Comparison of ENCODE assay signal across 8 mouse cellular contexts in genomic region chr6:72552171-72553078, GRCm38 (mm10). TPM values are rescaled to one million over a fixed set of nuclear protein-coding genes. Genes with fewer than 3 reads are reported as not detected.
A peak's percentile ranks its signal among the peaks of the same experiment; 100 is the strongest.
DNase-seq lines count a peak whose midpoint lies in the region; TF ChIP-seq lines count a peak whose summit lies in the region.

No protein-coding gene starts in this region.

- peak overlapping the region; percentile 64 for H3K27ac ChIP-seq in ES-Bruce4 (ENCODE audit: insufficient read depth, low read length)

- no peaks in the 10 kb centered on the region for H3K27me3 ChIP-seq in ES-Bruce4 (ENCODE audit: control insufficient read depth, insufficient read depth, low read length, poor library complexity, severe bottlenecking)

- H3K9me3 ChIP-seq in ES-Bruce4 (replicated peaks; ENCODE audit: control insufficient read depth, insufficient read depth, low read length, poor library complexity, severe bottlenecking) = no peaks in the 10 kb centered on the region

- peaks cover 4% of the 10 kb centered on the region for H3K4me1 ChIP-seq in ES-Bruce4 (ENCODE audit: control insufficient read depth, insufficient read depth, low read length)

- no peak for TF ChIP-seq CTCF in ES-Bruce4 (IDR thresholded peaks at IDR 0.05; ENCODE audit: low read depth, low read length)

- H3K36me3 ChIP-seq in ES-Bruce4 (ENCODE audit: control insufficient read depth, insufficient read depth, low read length, poor library complexity, severe bottlenecking) = no peaks in the 10 kb centered on the region

- no peak for TF ChIP-seq POLR2A in ES-Bruce4 (IDR thresholded peaks at IDR 0.05; ENCODE audit: insufficient read depth, low read length)

- H3K9ac ChIP-seq in ES-Bruce4 (ENCODE audit: low read depth, poor library complexity, severe bottlenecking) = peak overlapping the region; percentile 52; the same call in 1 of the 2 replicates

- peak overlapping the region; percentile 59 for H3K4me3 ChIP-seq in ES-Bruce4 (ENCODE audit: low read depth, low read length)

- peak; percentile 75 for DNase-seq in adrenal gland, postnatal 10 days
- peak; percentile 83 for DNase-seq in fibroblast of lung, adult 2 months (ENCODE audit: low read depth)
- DNase-seq in heart, postnatal 10 days = peak; percentile 77 to 78
- DNase-seq in kidney, postnatal 25 days = peak; percentile 65 to 86
- peak; percentile 88 for DNase-seq in lung, postnatal 10 days
- DNase-seq in ovary, postnatal 14 days (ENCODE audit: low spot score) = peak; percentile 48
- DNase-seq in urinary bladder, postnatal 4 days (ENCODE audit: low spot score in 2 of 2) = peak; percentile 65 to 67

- intact Hi-C loops in heart, postnatal 10 days (cut with DNase I) = loop anchor here (2.0 kb wide), 1 partner anchor 16 kb away; no protein-coding TSS in a partner anchor

- peak; percentile 82 for TF ChIP-seq EP300 in ES-Bruce4 (IDR thresholded peaks at IDR 0.05; ENCODE audit: insufficient read depth, low read depth, low read length)

RNA-seq across cellular contexts. Expression of gene Capg, which starts 8.2 kb away (rescaled TPM):
- 55.8 and 60.3 TPM in 2 replicates for polyA plus RNA-seq in ES-Bruce4 (2011; ENCODE audit: insufficient read depth, insufficient read length, low read depth, missing spikeins)
- total RNA-seq in adrenal gland, postnatal 10 days (2021) = 10 to 100 TPM; 28.1 to 33.5 TPM
- total RNA-seq in heart, postnatal 10 days (2021) = 10 to 100 TPM; 11.5 to 13.1 TPM

RNA-seq across cellular contexts. Expression of gene Sh2d6, which starts 30.9 kb away (rescaled TPM):
- not detected in 2 replicates for polyA plus RNA-seq in ES-Bruce4 (2011; ENCODE audit: insufficient read depth, insufficient read length, low read depth, missing spikeins)
- total RNA-seq in adrenal gland, postnatal 10 days (2021) = under 1 TPM; 0.27 to 0.48 TPM
- total RNA-seq in heart, postnatal 10 days (2021) = under 1 TPM in 1 of 2 experiments, not detected in 1; 0.40 TPM

RNA-seq across cellular contexts. Expression of gene Elmod3, which starts 45.8 kb away (rescaled TPM):
- 6.3 and 8.3 TPM in 2 replicates for polyA plus RNA-seq in ES-Bruce4 (2011; ENCODE audit: insufficient read depth, insufficient read length, low read depth, missing spikeins)
- total RNA-seq in adrenal gland, postnatal 10 days (2021) = 10 to 100 TPM; 13.3 to 15.8 TPM
- 10 to 100 TPM; 15.7 to 16.0 TPM for total RNA-seq in heart, postnatal 10 days (2021)

RNA-seq across cellular contexts. Expression of gene Retsat, which starts 45.9 kb away (rescaled TPM):
- polyA plus RNA-seq in ES-Bruce4 (2011; ENCODE audit: insufficient read depth, insufficient read length, low read depth, missing spikeins) = 5.2 and 7.8 TPM in 2 replicates
- 100 to 1,000 TPM; 359 to 375 TPM for total RNA-seq in adrenal gland, postnatal 10 days (2021)
- 100 to 1,000 TPM; 141 to 152 TPM for total RNA-seq in heart, postnatal 10 days (2021)

Comparison
In these comparisons a context has a peak if more than half of its experiments do, and no peak if none do; other contexts are left out.
1. Peak in every context shown above with its lines: DNase-seq, H3K4me3 ChIP-seq and H3K27ac ChIP-seq.